Mouse (Mus musculus) ZHBTc4 (cell line): ENCODE data around the gene 1810062G17Rik.

Source experiments
- DNase-seq: peaks from one replicate; pipeline ENCODE4 v3.0.0-alpha.2; 2011; ENCODE audit warnings: low read depth, low spot score

The 1810062G17Rik gene

DNA sequence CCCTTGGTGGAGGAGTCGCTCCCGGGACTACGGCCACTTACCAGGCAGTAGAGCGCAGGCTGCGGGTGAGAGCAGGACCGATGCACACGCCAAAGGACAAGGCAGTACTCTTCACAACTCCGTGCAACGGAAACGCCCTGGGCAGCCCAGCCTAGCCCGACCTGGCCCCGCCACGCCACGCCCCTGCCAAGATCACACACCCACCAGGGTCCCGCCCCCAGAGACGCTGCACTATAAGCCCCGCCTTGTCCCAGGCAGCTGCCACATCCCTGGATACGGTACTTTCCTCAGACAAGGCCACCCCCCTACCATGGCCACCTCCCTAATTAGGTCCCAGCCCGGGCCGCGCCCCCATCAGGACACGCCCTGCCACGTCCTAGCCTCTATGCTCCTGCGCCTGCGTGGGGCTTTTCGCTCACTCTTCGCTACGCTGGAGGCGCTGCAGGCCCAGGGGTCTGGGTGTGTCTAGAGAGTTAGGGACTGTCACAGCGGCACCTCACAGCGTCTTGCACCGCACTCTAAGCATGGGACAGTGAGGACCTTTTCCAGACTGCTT is at the start of gene 1810062G17Rik, which contains the start of gene Anxa5:
TSS of gene 1810062G17Rik (plus strand) at position 406 of the 556 bp plus-strand sequence.
TSS of gene Anxa5 (minus strand) at position 363 of the 556 bp plus-strand sequence.
- DNase-seq = peak; percentile 98

DNA sequence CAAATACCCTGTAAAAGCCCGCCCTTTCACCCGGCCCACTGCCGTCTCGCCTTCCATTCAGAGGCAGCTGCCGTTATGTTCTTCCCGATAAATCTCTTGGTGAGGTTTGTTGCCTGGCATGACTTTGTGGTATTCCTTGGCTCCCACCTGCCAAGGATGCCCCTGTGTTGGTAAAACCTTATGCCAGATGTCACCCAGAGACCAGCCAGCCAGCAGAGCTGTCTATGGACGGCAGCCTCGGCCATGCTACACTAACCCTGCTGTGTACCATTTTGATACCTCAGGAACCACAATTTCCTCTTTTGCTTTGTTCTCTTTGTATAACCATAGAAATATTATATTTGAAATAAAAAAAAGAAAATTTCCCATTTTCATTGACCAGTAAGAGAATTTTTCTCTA is 48.4 kb upstream of the 1810062G17Rik start:
- no peak for DNase-seq

DNA sequence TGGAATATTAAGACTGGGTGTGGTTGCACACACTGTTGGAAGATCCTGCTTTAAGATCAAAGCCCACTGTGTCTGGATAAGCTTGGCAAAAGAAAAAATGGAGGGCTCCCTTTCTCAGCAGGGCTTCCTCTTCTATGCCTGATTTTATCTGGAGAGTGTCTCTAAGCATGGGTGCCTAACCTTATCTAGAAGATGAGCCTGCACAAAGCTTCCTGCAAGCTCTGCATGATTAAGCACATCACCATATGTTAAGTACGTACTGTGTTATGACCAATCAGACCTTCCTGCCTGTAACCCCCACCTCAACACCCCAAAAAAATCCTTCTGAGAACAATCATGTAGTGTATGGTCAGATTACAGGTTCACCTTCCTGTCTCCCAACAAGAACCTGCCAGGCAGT is 45.4 kb upstream of the 1810062G17Rik start:
- DNase-seq = no peak

DNA sequence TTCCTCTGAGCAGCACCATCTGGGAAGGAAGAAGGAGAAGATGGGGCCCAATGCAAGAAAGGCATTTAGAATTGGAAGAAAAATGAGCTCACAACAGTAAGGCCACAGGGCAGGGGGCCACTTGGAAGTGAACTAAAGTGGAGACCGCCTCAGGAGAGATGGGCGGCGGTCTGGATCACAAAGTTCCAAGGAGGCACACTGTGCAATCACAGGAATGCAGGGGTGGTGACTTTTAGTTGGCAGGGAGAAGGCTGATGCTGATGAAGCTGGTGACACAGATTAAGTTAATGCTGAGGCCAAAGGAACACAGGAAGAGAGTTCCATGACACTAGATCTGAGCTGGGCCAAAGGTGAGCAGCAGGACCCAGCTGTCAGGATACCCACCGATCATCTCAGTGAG is 35.5 kb upstream of the 1810062G17Rik start:
- peak; percentile 25 for DNase-seq

DNA sequence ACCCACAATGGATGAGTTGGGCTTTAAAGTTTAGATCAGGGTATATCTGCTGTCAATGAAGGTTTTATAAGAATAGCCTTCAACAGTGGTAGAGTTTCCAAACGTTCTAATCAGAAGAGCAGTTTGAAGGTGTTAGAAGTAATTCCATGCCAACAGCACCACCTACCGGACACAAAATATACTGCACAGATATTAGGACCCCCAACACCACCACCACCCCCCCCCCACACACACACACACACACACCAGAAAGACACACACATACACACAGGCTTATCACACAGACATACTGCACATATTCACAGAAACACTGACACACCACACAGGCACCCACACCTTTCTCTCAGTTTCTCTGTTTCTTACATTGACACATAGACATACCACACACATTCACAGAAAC is 33.3 kb upstream of the 1810062G17Rik start:
- peak; percentile 59 for DNase-seq

DNA sequence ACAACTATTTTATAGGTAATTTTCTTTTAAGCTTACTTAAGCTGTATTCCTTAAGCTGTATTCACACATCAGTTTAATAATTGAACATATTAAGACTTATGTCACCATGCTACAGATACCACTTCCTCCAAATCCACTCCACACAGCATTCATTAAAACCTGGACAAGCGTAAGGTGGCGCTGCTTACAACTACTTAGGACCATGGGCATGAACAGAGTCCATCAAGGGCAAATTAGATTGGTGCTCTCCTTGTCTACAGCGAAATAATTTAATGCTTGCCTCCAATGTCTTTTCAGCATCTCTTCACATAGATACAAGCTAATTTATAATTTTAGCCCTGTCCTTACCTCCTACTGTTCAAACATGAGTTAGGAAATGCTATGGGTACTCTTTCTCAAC is 29.7 kb upstream of the 1810062G17Rik start:
- DNase-seq = no peak

DNA sequence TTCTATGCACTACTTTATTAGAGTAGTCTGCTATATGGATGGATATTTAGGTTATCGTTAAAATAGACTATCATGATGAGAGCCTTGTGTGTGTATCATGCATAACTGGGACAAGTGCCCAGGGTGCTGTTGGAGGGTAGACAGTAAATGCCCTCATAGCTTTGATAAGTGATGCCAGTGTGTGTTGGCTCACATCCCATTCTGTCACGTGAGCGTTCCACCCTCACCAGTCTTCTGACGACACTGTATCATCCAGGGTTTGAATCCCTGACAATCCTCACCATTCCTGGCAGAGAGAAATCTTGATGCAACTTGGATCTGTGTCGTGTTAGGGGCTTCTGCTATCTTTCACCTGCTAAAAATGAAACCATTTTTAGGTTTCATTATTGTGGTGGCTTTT is 29.2 kb upstream of the 1810062G17Rik start:
- no peak for DNase-seq

DNA sequence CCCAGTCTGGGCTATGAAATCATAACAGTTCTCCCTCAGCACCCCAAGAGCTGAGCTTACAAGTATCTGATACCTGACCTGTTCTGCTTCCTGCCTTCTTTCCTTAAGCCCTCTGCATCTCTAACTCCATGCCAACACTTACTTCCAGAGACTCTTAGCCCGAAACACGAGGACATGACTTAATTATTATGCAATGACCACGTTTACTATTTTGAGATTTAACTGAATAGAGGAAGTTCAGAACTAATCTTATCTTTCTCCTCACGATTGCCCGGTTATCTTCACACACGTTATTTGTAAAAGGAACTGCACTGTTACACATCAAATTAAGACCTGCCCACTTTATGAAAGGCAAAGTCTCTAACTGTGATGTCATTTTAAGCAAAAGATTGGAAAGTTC is 28.8 kb upstream of the 1810062G17Rik start:
- no peak for DNase-seq

DNA sequence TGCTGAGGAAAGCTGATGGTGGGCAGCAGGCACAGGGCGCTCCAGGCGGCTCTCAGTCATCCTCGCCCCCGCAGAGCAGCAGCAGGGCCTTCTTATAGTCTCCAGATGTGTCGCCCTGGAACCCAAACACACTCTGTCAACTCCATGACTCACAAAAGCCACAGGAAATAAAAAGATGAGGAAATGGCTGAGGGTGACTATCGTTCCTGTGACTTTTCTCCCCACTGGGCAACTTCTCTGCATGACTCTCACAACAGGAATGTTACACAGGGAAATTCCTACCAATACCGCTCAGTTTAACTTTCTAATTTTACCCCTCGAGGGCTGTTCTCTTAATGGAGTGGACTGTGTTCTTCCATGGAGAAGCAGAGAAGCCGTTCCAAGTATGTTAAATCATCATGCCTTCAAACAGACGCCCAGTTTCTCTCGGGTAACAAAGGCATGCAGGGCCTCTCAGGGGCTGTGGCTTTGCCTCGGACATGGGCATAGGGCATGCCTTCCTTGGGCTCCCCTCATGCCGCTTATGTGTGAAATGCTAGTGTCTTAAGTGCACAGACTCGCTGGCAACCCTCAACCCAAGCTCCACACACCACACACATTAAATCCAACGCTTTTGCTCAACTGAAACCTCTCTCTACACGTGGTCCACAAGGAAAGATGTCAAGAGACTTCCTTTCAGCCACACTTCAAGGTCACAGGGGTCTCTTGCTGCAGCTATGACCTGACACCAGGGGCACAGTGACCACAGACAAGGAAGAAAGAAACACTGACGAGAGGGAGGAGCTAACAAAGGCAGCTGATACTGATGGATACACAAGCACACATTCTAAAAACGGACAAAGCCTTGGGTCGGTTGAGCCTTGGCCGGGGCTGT is 26.2 kb upstream of the 1810062G17Rik start:
- DNase-seq = no peak

DNA sequence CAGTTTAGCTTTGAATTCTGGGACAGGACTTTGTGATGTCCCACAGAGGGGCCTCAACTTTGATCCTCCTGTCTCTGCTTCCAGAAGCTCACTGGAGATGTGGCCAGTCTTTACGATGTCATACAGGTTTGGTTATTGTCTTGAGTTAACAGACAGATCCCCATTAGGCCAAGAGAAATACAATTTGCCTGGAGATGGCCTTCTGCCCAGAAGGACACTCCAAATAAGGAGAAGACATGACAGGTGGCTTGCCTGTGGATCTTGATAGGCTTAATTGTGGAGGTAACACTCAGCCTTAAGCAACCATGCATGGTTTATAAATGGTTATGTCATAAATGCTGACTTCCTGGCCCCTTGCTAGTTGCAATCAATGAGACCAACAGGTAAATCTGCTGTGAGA is 23.2 kb upstream of the 1810062G17Rik start:
- DNase-seq = no peak

DNA sequence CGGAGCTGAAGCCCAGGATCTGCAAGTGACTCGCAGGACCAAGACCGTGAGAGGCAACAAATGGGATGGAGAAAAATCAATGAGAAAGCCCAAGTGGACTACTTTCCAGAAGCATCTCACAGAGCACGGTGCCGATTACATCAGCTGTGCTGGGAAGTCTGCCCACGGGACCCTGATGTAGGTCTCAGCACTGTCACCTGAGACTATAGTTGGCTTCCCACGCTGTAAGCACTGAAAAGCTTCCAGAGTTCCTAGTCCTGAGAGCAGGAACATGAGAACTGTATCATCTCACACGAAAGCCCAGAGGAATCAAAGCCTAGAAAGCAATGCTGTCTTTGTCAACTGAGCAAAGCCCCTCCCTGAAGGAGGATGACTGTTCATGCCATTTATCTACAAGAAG is 20.6 kb upstream of the 1810062G17Rik start:
- DNase-seq = no peak

DNA sequence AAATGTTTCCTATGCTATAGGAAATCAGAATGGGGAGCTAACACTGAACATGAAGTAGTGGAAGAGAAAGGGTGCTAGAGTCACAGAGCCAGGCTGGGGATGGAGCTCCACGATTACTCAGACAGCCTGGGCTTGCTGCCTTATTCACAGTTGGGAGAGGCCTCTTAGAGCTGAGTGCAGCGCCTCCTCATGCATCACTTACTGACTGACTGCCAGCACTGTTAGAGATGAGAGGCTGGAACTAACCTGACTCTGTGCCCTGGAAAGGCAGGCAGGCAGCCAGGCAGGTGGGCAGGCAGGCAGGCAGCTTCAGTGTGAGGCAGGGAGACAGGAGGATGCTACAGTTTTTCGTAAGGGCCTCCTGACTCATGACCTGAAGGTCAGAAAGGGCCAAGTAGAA is 20.2 kb upstream of the 1810062G17Rik start:
- DNase-seq = no peak

DNA sequence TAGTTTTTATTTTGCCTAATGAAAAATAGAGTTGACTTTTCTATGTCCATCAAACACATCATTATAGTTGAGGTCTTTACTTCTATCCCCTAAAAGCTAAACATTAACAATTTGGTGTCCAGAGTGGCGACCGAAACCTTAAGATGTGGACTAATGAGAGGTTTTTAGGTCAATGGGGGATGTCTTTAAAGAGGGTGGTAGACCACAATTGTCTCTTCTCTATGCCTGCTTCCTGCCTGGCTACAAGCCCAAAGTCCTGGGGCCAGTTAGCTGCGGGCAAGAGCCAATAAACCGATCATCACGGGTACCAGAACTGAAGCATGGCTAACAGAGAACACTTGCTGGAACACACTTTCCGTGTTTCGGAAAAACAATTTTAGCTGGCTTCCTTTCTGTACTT is 15.0 kb upstream of the 1810062G17Rik start:
- DNase-seq = no peak

DNA sequence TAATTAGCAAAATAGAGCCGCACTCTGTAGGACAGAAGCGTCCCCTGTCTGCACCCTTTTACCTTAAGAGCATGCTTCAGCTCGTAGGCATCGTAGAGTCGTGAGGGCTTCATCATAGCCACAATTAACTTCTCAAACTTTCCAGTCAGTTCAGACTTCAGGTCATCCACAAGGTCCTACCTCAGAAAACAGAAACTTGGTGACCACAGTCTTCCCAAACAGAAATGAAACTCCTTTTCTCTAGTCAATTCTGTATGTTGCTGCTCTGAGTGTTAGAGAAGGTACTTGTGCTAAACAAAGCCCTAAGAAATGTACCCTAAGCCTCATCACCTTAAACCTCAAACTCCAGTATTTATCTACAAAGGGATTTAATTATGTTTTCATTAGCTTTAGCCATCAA is 13.9 kb upstream of the 1810062G17Rik start:
- no peak for DNase-seq

DNA sequence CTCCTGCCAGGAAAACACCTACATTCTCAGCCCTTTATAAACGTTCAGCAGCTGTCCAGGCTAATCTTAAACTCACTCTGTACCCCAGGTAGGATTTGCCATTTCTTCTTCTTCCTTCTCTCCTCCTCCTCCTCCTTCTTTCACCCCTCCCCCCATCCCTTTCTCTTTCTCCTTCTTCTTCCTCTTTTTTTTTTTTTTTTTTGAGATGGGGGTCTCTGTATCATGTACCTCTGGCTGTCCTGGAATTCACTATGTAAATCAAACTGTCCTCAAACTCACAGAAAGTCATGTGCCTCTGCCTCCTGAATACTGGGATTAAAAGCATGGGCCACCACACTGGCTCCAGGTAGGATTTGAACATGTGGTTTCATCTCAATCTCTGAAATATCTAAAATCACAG is 13.4 kb upstream of the 1810062G17Rik start:
- no peak for DNase-seq

DNA sequence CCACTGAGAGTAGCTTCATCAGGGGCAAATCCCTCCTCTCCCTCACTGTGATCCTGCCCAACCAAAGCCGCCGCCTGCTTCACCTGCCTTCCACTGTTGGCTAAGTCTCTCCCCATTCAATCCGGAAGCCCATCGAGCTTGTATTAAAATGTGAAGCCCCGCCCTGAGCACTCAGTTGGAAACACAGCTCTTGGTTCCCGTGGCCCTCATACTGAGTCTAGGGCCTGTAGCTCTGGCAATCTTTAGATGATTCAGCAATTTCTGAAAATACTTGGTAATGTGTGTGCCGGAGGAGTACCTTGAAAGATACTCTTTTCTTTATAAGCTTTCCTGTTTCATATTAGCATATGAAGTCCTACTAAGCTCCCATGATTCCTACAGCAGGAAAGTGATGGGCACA is 10.2 kb upstream of the 1810062G17Rik start:
- peak; percentile 51 for DNase-seq

DNA sequence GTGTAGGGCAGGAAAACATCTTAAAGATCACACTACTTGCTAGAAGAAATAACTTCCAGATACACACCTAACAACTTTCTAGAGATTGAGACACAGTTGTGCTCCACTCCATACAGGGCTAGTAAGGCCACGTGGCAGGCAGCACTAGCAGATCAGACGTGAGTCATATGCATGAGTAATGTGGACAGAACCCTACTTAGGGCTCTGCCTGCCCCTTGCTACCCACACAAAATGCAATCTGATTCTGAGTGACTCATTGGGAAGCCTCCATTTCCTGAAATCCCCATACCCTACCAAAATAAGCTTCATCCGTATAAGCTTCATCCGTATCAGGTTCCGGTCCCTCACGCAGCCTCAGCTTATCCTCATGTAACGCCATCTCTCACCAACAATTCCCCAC is 8.1 kb upstream of the 1810062G17Rik start:
- DNase-seq = no peak

DNA sequence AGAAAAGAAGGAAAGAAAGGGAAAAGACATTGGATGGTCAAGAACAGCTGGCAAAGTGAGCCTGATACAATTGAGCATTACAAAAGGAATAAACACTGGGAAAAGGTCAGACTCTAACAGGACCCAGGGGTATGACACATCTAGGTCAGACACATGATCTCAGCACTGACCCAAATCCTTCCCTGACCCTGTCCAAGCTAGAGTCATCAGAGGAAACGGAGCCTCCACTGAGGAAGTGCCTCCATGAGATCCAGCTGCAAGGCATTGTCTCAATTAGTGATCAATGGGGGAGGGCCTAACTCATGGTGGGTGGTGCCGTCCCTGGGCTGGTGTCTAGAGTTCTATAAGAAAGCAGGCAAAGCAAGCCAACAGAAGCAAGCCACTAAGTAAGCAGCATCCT is 6.9 kb upstream of the 1810062G17Rik start:
- no peak for DNase-seq

DNA sequence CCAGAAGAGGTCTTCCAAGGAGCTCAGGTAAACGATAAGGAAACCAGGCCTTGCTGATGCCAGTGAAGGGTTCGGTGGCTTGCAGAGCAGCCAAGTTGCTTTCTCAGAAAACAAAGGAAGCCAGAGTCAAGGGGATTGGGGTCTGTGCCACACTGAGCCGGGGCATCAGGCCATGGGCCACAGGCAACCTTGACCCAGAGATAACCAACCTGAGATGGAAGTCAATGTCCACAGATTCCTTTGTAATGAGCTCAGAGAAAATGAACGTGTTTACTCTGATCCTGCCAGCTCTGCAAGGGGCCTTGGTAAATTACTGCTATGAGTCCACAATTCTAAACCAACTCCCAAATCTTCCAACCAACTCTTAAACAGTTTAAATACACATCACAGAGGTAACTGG is 3.9 kb upstream of the 1810062G17Rik start:
- no peak for DNase-seq

DNA sequence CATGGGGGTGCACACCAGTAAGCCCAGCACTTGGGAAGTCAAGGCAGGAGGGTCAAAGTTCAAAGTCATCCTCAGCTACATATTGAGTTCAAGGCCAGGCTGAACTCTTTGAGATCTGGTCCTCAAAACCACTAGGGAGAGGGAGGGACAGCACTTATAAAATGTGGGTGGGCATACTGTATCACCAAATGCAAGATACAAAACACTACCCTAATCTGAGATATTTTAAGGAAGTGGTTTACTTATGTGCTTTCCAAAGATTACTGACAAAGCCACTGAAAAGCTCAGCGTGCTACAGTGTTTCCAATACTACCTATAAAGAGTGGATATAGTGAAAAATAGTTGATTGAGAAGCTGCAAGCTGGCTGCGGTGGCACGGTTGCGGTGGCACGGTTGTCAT is 2.5 kb upstream of the 1810062G17Rik start:
- no peak for DNase-seq

DNA sequence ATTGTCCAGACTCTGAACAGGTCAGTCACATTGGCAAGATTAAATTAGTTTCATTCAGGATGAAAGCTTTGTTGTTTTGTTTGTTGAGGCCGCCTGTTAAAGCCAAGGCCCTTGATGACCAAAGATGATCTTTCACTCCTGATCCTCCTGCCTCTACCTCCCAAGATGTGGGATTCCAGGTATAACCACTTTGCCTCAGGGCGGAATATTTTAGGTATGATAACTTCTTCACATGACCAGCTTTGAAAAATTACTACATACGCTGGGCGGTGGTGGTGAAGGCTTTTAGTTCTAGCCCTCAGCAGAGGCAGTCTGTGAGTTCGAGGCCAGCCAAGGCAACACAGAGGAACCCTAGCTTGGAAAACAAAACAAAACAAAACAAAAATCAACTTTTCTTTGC is 1.3 kb upstream of the 1810062G17Rik start:
- DNase-seq = no peak

DNA sequence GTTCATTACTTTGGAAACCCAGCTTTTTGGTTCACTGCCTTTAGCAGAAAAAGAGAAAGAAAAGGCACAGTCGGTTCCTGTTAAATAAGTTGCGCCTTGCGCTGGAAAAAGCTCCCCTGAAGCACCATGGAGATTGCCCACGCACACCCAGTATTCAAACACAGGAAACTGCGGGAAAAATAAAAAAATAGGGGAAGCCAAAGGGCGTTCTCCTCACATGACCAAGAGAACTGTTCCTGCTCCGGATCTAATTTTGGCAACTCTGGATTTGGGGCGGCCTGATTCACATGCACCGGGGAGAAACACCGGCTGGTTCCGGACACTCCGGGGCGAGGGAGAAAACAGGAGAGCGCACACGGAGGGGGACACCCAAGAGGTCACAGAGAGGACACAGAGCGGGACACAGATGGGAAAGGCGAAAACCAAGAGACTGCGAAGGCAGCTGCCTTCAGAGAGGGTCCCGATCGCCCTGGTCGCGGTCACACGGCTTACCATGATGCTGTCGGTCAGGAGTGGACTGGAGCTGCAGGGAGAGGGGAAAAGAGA is 726 bp upstream of the 1810062G17Rik start:
- DNase-seq = peak; percentile 14
